Mouse (Mus musculus): Measurements from ENCODE around the gene Hepacam.

- TF ChIP-seq CTCF (IDR thresholded peaks at IDR 0.05; ENCODE audit: extremely low read depth, insufficient read depth, insufficient read length, insufficient replicate concordance) (no peak), POLR2A (IDR thresholded peaks at IDR 0.05; ENCODE audit: low read depth, low read length) (no peak)
Measured at GRCm38 (mm10) chr9:37365706-37366105, 1.4 kb upstream of the Hepacam start.

All from spleen, adult 2 months (tissue).